11 mouse cellular contexts compared by ENCODE assay signal in the genomic region with DNA sequence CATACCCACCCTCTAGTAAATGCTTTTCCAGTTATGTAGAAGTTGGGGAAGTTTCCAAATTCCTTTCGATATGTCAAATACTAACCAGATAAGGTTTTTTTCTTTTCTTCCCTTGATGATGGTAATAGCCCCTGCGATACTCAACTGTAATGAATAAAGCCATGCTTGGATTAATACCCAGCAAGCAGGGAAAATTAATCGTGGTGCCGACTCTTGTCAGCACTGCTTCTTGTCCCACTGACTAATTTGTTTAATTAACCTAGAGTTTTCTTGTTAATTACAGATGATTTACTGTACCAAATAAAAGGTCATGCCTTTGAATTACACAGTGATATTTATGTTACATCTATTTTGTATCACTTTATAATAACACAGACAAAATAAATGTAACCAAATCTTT.
"Had no signal": no experiment of that assay in that cellular context is flagged by ENCODE, and none has a peak within 500 bp of the region (broad histone marks: within the 10 kb centered on the region; RNA-seq: fewer than 3 reads in every experiment).

No protein-coding gene starts in this region.

- DNase-seq: right cerebral cortex, adult 18-20 months; right cerebral cortex, postnatal 14 days; right cerebral cortex, postnatal 25 days; right cerebral cortex, postnatal 4 days; spleen, adult 18-20 months; thymus, adult 18-20 months; thymus, adult 2 months; thymus, postnatal 14 days; thymus, postnatal 25 days; thymus, postnatal 36 days; thymus, postnatal 4 days had no signal
